Mouse (Mus musculus) retina, adult 2 months (tissue): ENCODE measurements around the gene Strip2.
A peak's percentile ranks its signal among the peaks of the same experiment; 100 is the strongest.

Experiments
- DNase-seq: peaks from one replicate; pipeline ENCODE4 v3.0.0-alpha.2; 2012; ENCODE audit warnings: low read depth, low spot score

Strip2 gene

DNA sequence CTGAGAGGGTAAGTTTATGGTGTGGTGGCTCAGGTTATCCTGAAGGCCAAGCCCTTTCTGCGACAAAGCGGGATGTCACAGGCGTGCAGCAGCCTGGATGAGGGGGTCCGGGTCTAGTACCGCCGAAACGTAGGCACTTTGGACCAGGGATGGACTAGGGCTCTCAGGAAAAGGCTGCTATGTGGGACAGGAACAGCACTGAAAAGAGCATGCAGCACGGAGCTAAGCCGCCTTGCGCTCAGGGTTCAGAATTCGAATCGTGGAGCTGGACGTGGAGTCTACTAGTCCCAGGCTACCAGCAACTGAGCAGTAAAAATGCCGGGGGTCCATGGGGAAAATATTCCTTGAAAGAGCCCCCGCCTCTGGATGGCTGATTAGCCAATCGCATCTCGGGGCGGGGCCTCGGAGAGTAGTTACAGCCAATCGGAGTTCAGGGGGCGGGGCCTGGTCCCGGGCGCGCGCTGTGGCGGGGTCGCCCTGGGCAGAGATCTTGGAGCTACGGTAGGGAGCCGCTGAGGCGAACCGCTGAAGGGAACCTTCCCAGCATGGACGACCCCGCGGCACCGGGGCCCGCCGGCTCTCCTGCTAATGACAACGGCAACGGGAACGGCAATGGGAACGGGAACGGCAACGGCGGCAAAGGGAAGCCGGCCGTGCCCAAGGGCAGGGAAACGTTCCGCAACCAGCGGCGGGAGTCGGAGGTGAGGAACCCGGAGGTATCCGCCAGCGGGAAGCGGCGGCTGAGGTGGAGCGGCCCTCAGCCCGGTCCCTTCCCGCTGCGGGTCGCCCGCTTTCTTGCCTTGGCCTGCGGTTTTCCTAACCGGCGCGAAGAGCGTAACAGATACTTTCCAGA is at the start of gene Strip2:
Strip2 (plus strand) TSS at position 483 of the 853 bp plus-strand sequence.
- peak; percentile 54 for DNase-seq

DNA sequence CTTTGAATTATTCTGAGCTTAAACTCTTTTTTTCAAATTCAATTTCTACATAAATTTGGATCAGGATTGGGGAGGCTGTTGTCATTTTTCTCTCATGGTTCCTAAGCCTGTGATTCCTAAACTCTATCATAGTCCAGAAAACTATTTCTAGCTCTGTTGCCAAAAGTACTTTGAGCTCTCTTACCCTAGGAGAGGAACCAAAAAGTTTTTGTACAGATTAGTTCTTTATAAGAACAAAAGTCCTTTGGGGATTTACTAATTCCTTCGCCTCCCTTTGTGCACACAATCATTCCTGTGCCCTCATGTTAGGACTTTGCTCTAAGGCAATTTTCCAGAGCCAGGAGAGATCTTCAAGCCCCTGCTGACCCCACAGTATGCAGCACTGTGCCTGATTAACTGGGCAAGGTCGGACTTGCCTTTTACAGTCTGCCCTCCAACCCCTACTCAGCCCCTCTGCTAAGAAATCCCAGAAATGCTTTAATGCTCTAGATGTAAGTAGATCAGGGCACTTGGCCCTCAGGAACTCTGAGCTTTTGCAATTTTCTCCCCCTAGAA is 48.4 kb upstream of the Strip2 start:
- no peak for DNase-seq

DNA sequence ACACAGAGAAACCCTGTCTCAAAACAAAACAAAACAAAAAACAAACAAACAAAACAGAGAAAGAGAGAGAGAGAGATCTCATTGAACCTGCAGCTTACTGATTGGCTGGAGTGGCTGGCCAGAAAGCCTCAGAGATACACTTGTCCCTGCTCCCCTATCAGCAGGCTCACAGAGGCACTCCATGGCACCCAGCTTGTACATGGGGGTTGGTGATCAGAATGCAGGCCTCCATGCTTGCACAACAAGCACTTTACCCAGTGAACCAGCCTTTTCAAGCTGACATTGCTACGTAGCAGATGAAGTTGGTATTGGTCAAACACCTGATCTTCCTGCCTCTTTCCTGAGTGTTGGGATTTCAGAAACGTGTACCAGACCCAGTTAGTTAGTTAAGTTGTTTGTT is 43.2 kb upstream of the Strip2 start:
- DNase-seq = no peak

DNA sequence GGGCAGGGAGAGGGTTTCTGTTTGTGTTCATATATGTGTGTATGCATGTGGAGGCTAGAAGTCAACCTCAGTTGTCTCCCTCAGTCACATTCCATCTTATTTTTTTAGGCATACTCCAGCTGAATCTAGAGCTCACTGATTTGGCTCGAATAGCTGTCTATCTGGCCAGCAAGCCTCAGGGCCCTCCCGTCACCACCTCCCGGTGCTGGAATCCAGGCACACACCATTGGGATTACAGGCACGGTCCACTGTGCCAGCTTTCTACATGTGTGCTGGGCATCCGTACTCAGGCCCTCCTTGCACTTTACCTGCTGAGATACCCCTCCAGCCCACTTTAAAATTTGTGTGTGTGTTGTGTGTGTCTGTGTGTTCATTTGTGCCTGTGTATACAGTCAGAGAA is 41.2 kb upstream of the Strip2 start:
- no peak for DNase-seq

DNA sequence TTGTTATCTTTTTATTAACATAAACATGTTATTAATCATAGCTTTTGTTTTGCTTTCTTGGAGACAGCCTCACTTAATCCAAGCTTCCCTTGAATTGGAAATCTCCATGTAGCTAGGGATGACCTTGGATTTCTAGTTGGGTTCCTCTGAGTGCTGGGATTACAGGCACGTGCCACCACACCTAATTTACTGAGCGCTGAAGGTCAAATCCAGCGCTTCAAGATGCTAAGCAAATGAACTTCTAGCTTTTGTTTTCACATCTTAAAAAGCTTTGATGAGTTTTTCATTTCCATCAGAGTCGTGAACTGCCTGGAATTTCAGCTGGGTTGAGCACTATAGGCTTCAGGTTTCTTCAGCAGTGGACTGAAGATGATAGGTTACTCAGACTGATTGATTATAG is 40.0 kb upstream of the Strip2 start:
- DNase-seq = no peak

DNA sequence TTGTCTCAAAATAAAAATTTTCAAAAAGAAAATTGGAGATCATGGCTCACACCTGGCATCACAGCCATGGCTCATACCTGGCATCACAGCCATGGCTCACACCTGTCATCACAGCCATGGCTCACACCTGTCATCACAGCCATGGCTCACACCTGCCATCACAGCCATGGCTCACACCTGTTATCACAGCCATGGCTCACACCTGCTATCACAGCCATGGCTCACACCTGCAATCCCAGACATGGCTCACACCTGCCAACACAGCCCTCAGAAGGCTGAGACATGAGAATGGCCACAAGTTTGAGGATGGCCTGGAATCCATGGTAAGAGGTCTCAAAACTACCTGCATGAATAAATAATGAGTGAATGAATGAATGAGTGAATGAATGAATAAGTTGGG is 37.2 kb upstream of the Strip2 start:
- DNase-seq = no peak

DNA sequence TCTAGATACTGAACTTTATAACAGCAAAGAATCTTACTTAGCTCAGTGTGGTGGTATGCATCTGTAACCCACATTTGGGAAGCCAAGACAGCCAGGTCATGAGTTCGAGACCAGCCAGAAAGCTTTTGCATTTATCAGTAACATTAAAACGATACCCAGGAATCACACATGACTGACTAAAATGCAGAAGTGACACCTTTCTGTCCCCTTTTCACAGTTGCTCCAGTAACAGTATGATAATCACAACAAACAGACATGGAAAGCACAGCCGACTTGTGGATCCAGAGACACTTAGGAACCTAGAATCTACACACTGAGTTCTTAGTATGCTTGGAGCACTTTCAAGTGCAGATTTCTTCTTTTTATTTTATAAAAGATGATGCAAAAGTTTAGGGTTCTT is 36.0 kb upstream of the Strip2 start:
- no peak for DNase-seq

DNA sequence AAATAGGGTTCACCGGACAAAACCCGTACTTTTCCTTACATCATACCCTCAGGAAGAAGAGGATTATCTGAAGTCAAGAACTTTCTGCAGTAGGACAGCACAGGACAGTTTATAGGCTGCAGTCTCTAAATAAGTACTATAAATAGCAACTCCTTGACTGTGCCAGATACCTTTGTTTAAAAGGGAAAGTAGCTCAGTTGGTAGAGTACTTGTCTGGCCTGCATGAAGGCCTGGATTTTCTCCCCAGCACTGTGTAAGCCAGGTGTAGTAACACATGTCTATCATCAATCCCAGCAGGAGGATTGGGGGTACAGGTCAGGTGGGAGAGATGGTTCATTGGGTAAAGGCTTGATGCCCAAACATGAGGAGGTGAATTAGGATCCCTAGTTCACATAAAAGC is 34.9 kb upstream of the Strip2 start:
- DNase-seq = no peak

DNA sequence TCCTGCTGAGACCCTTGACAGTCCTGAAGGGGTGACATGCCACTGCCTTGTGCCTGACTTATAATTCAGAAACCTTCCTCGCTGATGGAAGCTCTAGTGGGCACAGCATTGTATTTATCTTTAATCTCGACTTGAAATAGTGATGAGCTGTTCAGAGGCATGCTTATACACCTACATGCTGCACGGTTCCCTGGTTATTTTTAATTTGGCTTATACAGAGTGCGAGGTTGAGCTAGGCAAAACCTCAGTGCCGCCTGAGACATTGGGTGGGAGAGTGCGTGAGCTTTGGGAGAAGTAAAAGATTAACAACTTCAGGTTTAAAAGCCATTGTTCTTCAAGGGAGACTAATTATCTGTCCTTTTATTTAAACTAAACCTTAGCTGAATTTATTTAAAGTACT is 33.9 kb upstream of the Strip2 start:
- DNase-seq = no peak

DNA sequence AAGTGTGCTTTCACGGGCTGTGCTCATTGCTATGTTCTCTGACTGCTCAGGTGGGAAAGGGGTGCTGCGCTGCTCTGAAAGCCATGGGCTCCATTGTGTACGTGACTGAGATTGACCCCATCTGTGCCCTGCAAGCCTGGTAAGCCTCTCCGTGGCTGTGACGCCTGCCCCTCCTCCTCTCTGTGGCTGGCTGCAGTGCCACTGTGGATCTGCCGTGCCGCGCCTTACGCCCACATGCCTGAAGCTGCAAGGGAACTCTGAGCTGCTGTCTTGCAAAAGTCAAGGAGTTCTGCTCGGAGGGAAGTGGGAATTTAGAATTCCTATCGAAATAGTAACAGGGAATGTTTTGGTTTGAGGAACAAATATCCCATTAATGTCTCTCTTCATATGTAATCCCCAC is 25.7 kb upstream of the Strip2 start:
- no peak for DNase-seq

DNA sequence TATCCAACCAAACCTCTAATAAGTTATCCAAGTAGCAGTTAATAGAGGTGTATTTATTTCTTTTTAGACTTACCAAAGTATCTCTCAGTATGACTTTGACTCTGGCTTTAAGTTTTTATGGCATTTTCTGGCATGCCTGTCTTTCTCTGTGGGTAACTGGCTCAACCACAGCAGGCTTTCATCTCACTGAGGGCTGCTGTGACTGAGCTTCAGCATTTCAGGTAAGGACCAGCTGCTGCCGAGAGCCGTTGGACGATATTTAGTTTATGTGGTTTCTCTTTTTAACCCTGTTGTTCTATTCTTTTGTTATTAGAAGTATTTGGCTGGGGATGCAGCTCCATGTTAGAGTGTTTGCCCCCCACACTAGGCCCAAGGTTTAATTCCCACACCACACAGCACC is 19.8 kb upstream of the Strip2 start:
- no peak for DNase-seq

DNA sequence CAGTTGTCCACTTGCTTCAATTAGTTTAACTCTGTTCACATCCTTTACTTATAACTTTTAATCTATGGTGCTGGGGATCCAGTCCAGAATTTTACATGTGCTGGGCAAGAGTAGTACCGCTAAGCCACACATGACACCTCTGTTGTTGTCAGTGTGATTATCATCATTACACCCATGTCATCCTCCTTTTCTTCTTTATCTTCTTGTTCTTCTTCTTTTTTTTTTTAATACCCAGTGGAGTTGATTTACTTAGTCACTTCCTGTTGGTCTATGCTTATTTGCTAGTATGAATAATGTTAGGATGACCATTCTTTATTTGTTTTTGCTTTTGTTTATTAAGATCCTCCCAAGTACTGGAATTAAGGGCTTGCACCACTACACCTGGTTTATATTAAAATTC is 15.4 kb upstream of the Strip2 start:
- no peak for DNase-seq

DNA sequence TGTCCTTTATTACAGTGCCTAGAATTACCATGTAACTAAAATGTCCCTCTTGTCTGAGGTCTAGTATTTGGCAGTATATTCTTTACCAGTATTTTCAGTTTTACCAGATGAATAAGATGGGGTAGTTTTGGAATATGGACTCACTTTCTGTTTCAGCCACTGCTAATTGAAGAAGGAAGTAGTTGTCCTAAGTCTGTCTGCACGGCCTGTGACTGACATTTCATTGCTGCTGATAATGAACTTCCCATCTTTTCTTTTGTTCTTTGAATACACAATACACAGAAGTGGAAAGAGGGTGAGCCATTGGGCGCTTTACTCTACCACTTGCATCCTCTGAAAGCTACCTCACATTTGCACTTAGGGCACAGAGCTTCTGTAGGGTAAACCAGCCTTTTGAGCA is 14.6 kb upstream of the Strip2 start:
- no peak for DNase-seq

DNA sequence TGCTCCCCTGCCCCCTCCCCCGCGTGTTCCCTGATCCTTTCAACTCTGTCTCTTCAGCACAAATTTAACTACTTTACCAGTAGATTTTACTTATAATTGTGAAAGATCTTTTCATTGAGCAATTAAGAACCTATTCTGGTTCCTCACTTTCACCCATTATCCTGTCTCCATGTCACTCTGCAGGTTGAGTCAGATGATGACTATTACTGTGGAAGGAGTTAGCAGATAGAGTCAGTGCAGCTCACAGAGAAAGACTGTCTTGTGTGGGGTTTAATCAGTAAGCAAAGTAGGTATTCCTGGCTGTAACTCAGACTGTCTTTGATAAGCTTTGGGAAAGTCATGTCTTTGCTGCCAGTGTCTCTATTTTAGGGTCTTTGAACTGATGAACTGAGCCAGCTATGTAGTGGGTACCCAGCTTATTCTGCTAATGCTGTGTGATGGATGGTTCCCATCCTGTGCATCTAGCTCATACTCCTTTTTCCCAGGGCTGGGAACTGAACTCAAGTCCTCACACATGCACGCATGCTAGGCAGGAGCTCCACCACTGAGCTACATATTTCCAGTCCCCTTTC is 13.4 kb upstream of the Strip2 start:
- no peak for DNase-seq

DNA sequence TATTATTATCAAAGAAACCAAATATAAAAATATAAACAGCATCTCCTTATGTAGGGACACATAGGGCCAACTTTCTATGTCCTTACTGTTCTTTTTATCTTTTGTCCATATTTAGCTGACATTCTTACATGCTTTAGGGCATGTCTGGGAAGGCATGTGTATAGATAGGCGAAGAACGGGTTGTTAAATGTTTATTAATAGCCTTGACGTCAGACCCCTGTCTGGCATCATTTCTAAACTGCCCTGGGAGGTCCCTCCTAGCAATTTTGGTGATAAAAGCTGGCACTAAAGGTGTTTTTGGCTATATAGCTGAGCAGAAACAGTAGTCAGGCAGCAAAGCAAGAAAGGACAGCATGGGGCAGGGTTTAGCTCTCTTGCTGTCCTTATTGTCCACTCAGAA is 12.5 kb upstream of the Strip2 start:
- DNase-seq = no peak

DNA sequence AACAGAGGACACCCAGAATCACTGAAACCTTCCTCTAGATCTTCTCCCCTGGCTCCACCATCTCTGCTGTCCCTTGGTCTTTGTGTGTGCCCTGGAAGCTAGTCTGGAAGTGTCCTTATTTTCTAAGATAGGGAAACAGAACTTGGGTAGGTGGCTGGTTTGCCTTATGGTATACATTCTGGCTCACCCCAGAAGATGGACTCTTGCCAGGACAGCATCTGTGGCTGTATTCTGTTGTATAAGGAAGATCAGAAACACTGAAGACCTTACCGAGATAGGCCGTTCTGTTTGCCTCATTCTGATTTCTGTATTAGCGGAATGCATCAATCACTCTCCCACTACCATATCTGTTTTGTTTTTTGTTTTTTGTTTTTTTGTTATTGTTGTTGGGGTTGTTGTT is 6.2 kb upstream of the Strip2 start:
- DNase-seq = no peak

DNA sequence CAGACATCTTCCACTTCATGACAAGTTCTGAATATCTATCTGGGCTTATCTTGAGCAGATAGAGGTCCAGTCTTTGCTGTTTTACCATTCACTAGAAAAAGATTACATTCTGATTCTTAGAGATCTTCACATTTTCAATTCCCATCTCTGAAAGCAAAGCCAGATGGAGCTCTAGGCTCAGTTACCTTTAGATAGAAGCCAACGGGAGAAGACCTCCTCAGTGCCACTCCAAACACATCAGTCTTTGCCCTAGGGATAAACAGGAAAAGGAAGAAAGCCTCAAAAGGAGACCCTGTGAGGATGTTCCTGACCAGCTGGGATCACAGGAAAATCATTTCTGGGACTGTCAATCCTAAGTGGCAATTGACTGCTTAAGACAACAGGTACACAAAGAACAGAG is 3.1 kb upstream of the Strip2 start:
- DNase-seq = no peak

DNA sequence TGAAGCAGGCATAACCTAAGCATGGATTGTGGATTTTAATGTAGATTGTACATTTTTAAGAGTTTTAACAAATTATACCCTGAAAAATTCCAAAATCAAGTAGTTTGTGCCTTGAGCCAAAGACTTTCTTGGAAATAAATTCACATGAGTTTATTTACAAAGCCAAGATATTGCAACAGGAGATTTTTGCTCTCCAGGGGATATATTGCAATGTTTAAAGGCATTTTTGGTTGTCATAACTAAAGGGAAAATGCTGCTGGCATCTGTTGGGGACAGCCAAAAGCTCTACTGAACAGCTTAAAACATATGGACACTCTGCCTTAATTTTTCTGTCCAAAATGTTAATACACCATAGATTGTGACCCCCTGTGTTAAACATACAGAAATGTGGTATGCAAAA is 2.7 kb upstream of the Strip2 start:
- DNase-seq = no peak

DNA sequence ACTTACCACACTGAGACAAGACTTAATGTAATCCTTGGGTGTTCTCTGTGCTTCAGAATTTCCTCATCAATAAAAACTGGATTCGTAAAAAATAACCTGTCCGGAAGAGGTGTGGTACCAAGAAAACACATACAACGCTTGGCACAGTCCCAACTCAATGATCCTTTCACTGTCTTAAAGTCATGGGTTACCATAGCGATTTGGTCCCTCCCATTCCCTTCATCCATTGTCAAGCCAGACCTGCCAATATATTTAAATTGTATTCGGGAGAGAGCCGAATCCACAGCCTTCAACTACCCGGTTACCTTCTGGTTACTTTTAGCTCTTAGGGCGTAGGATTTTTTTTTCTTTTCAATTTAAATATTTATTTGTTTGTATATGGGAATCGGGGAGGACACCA is 976 bp upstream of the Strip2 start:
- DNase-seq = no peak

DNA sequence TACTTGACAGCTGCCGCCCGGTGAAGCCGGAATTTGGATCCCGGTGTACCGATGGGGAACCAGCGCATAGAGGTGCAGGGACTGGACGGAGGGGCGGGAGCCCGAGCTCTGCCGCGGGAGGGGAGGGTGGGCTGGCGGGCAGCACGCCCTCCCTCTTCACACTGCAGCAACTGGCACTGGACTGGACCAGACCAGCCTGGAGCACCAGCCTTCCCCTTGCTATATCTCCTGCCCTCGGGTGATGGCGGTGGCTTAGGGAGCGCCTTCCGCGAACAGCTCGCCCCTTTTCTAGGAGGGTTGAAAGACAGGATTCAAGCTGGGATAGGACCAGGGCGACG is 540 bp downstream of the Strip2 start:
- no peak for DNase-seq

DNA sequence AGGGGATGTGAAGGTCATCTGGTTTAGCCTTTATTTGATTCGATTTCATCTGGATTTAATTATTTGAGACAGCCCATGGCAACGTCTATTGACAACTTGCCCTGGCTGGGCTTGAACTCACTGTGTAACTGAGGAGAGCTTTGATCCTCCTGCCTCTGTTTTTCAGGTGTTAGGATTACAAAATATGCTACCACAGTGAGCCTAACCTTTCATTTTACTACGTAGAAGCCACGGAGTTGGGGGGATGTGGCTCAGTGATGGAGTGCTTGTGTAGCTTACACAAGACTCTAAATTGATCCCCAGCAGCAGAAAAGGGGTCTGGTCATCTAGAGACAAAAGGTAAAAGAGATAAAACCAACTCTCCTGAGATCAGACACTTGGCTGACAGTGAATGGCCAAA is 1.1 kb downstream of the Strip2 start:
- no peak for DNase-seq

DNA sequence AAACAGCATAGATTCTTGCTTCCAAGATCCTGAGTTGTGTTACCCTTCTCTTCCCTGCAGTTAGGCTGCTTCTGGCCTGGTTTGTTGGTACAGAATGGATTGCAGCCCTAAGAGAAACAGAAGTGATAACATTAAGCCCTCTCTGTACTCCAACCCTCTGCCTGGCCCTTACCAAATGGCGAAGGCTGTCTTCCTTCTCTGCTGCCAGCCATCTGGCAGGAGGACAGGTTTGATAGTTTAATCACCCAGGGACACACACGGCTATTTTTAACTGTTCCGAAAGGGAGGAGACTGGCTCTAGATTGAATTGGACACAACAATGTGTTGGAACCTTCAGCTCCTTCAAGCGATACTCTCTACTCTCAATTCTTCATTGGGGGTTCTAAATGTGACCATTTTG is 6.7 kb downstream of the Strip2 start:
- no peak for DNase-seq

DNA sequence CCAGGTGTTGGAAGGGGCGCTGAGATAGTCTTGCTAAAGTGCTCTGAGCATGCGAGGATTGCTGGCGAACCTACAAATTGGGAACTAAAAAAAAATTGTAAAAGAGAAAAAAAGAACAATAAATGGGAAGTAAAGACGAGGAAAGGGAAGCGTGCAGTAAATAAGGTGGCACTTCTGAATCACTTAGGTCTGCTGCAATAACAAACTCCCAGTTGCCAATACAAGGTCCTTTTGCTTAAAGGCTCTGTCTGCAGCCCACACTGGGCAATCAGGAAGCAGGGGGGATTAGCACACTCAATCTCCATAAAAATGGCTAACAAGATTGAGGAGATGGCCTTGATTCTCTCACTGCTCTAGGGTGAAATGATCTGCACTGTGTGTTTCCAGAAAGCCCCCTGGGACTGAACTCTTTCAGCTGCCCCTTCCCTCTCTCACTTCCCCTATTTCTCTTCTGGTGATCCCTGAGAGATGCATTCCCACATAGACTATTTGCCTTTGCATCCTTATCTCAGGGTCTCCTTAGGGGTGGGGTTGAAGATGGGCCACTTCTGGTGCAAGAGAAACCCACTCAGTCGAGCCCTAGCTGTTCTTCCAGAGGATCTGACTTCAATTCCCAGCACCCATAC is 8.9 kb downstream of the Strip2 start:
- DNase-seq = no peak
